Mouse (Mus musculus): ENCODE data around the gene Lrrc15. TPM values are rescaled to one million over a fixed set of nuclear protein-coding genes. Genes with fewer than 3 reads are reported as not detected.

Gene Lrrc15
- total and polyA plus RNA-seq, 3 experiments: 0.06 to 0.08 (median 0.07) TPM

GRCm38 (mm10) chr16:30252003-30252418 is 31.0 kb downstream of the Lrrc15 start:
- DNase-seq: peak; percentile 81 to 87
- TF ChIP-seq POLR2A (IDR thresholded peaks at IDR 0.05; ENCODE audit: insufficient read depth, low read depth, low read length): no peak
- TF ChIP-seq CTCF (IDR thresholded peaks at IDR 0.05): no peak; the same call in none of the 2 replicates
- TF ChIP-seq EP300 (IDR thresholded peaks at IDR 0.05; ENCODE audit: insufficient read depth, low read depth, low read length): peak; percentile 93
- peaks cover 1% of the 10 kb centered on the region; the same call in 1 of the 2 replicates for H3K4me1 ChIP-seq (ENCODE audit: control insufficient read depth, insufficient read depth, low read length)
- H3K79me2 ChIP-seq (replicated peaks; ENCODE audit: control insufficient read depth, insufficient read depth, low read length): no peaks in the 10 kb centered on the region
- H3K4me3 ChIP-seq: peak overlapping the region; percentile 42
- no peaks in the 10 kb centered on the region for H3K36me3 ChIP-seq (ENCODE audit: control insufficient read depth, insufficient read depth, low read length)
- H3K27ac ChIP-seq: no peak overlapping the region
- H3K9ac ChIP-seq (ENCODE audit: low read depth, low read length): no peak overlapping the region
- intact Hi-C loops (cut with DNase I): loop anchor here (1.0 to 5.0 kb wide), 3 partner anchors 62 to 280 kb away; no protein-coding TSS in a partner anchor
- WGBS: 2% methylated on average over 21 of the region's 21 CpGs
- no peaks in the 10 kb centered on the region for H3K27me3 ChIP-seq (ENCODE audit: control insufficient read depth, insufficient read depth, low read length)

- H3K79me2 ChIP-seq (replicated peaks; ENCODE audit: control insufficient read depth, insufficient read depth, low read length): no peaks in the 10 kb centered on the region
- no peaks in the 10 kb centered on the region for H3K4me1 ChIP-seq (ENCODE audit: control insufficient read depth, insufficient read depth, low read length)
- no peaks in the 10 kb centered on the region for H3K36me3 ChIP-seq (ENCODE audit: control insufficient read depth, insufficient read depth, low read length)
- no peaks in the 10 kb centered on the region for H3K27me3 ChIP-seq (ENCODE audit: control insufficient read depth, insufficient read depth, low read length)
- intact Hi-C loops (cut with DNase I): no loop called here
- no peak for TF ChIP-seq POLR2A (IDR thresholded peaks at IDR 0.05; ENCODE audit: insufficient read depth, low read depth, low read length)
- TF ChIP-seq CTCF (IDR thresholded peaks at IDR 0.05): no peak
- TF ChIP-seq EP300 (IDR thresholded peaks at IDR 0.05; ENCODE audit: insufficient read depth, low read depth, low read length): no peak
- no peak overlapping the region for H3K9ac ChIP-seq (ENCODE audit: low read depth, low read length)
- no peak overlapping the region for H3K4me3 ChIP-seq
- DNase-seq: no peak
- no peak overlapping the region for H3K27ac ChIP-seq
- 87% methylated on average over 12 of the region's 12 CpGs for WGBS
These were observed 38.9 kb downstream of the Lrrc15 start for GRCm38 (mm10) chr16:30244037-30244700.

- no peaks in the 10 kb centered on the region for H3K4me1 ChIP-seq (ENCODE audit: control insufficient read depth, insufficient read depth, low read length)
- no peak overlapping the region for H3K9ac ChIP-seq (ENCODE audit: low read depth, low read length)
- H3K36me3 ChIP-seq (ENCODE audit: control insufficient read depth, insufficient read depth, low read length): no peaks in the 10 kb centered on the region
- H3K27me3 ChIP-seq (ENCODE audit: control insufficient read depth, insufficient read depth, low read length): no peaks in the 10 kb centered on the region
- H3K4me3 ChIP-seq: no peak overlapping the region
- DNase-seq: no peak
- TF ChIP-seq POLR2A (IDR thresholded peaks at IDR 0.05; ENCODE audit: insufficient read depth, low read depth, low read length) (no peak), EP300 (IDR thresholded peaks at IDR 0.05; ENCODE audit: insufficient read depth, low read depth, low read length) (no peak), CTCF (IDR thresholded peaks at IDR 0.05) (no peak)
- 15% methylated on average over 2 of the region's 2 CpGs for WGBS
- intact Hi-C loops (cut with DNase I): no loop called here
- no peaks in the 10 kb centered on the region for H3K79me2 ChIP-seq (replicated peaks; ENCODE audit: control insufficient read depth, insufficient read depth, low read length)
- no peak overlapping the region for H3K27ac ChIP-seq
These were observed 41.4 kb downstream of the Lrrc15 start for GRCm38 (mm10) chr16:30241623-30242022.

GRCm38 (mm10) chr16:30238791-30239190 is 44.3 kb downstream of the Lrrc15 start:
- H3K27me3 ChIP-seq (ENCODE audit: control insufficient read depth, insufficient read depth, low read length): no peaks in the 10 kb centered on the region
- WGBS: 74% methylated on average over 6 of the region's 6 CpGs

GRCm38 (mm10) chr16:30236091-30236699 is 46.9 kb downstream of the Lrrc15 start:
- TF ChIP-seq CTCF (IDR thresholded peaks at IDR 0.05) (0 out of 2 replicates have a peak, but pooled peaks have one; percentile 100), POLR2A (IDR thresholded peaks at IDR 0.05; ENCODE audit: insufficient read depth, low read depth, low read length) (no peak), EP300 (IDR thresholded peaks at IDR 0.05; ENCODE audit: insufficient read depth, low read depth, low read length) (peak; percentile 67; the same call in 1 of the 2 replicates)
- no peaks in the 10 kb centered on the region for H3K36me3 ChIP-seq (ENCODE audit: control insufficient read depth, insufficient read depth, low read length)
- peak overlapping the region; percentile 49 for H3K27ac ChIP-seq
- H3K79me2 ChIP-seq (replicated peaks; ENCODE audit: control insufficient read depth, insufficient read depth, low read length): no peaks in the 10 kb centered on the region
- peak overlapping the region; percentile 52 for H3K4me3 ChIP-seq
- intact Hi-C loops (cut with DNase I): loop anchor here (1.0 to 5.0 kb wide), 6 partner anchors 47 to 607 kb away; no protein-coding TSS in a partner anchor
- H3K27me3 ChIP-seq (ENCODE audit: control insufficient read depth, insufficient read depth, low read length): no peaks in the 10 kb centered on the region
- 1% methylated on average over 33 of the region's 33 CpGs for WGBS
- H3K9ac ChIP-seq (ENCODE audit: low read depth, low read length): peak overlapping the region; percentile 31
- peak; percentile 85 to 92 for DNase-seq
- H3K4me1 ChIP-seq (ENCODE audit: control insufficient read depth, insufficient read depth, low read length): peaks cover 2% of the 10 kb centered on the region; the same call in 1 of the 2 replicates

More at GRCm38 (mm10) chr16:30238791-30239190, 44.3 kb downstream of the Lrrc15 start:
- H3K9ac ChIP-seq (ENCODE audit: low read depth, low read length): no peak overlapping the region
- H3K4me3 ChIP-seq: no peak overlapping the region
- DNase-seq: no peak
- peaks cover 2% of the 10 kb centered on the region; the same call in 1 of the 2 replicates for H3K4me1 ChIP-seq (ENCODE audit: control insufficient read depth, insufficient read depth, low read length)
- H3K27ac ChIP-seq: no peak overlapping the region
- H3K36me3 ChIP-seq (ENCODE audit: control insufficient read depth, insufficient read depth, low read length): no peaks in the 10 kb centered on the region
- intact Hi-C loops (cut with DNase I): loop anchor here (5.0 kb wide), 1 partner anchor 231 kb away; no protein-coding TSS in a partner anchor
- TF ChIP-seq CTCF (IDR thresholded peaks at IDR 0.05) (no peak), POLR2A (IDR thresholded peaks at IDR 0.05; ENCODE audit: insufficient read depth, low read depth, low read length) (no peak), EP300 (IDR thresholded peaks at IDR 0.05; ENCODE audit: insufficient read depth, low read depth, low read length) (no peak)
- H3K79me2 ChIP-seq (replicated peaks; ENCODE audit: control insufficient read depth, insufficient read depth, low read length): no peaks in the 10 kb centered on the region
